Mouse (Mus musculus) C2C12 (cell line): Measurements from ENCODE around the gene Cacna1b.

Source experiments
- CEBPB ChIP-seq: IDR thresholded peaks from one replicate; pipeline ENCODE4 v1.6.1; 2011; ENCODE audit warnings: low read depth, mild to moderate bottlenecking, control low read depth, moderate library complexity
- CTCF ChIP-seq: IDR thresholded peaks from one replicate; pipeline ENCODE4 v1.5.1; 2011; ENCODE audit not compliant: control insufficient read depth, insufficient read depth, insufficient read length
- MAX ChIP-seq: IDR thresholded peaks from one replicate; pipeline ENCODE4 v1.6.1; 2011; ENCODE audit warnings: mild to moderate bottlenecking, control low read depth
- MYOG ChIP-seq: IDR thresholded peaks from one replicate; pipeline ENCODE4 v1.6.1; 2011; ENCODE audit not compliant: control insufficient read depth, insufficient read length; ENCODE audit errors: extremely low read depth
- USF1 ChIP-seq: IDR thresholded peaks from one replicate; pipeline ENCODE4 v1.6.1; 2011; ENCODE audit warnings: low read depth, mild to moderate bottlenecking, control low read depth, moderate library complexity

DNA sequence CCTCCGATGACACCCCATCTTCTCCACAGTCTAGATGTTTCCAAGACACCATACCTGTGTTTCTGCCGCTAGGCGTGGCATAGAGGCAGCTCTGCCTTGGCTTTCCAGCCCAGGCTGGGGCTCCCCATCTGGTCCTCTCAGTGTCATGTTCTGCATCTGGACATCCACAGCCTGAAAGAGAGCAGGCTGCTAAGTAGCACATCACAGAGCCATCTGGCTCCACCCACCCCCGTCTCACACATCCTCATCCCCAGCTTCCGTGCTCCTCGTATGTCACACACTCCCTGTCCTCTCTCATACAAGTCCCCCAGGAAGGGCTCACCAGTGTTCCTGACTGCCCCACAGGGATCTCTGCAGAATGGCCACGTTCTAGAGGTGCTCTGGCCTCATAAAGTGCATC is 153.2 kb downstream of the Cacna1b start:
- TF ChIP-seq CTCF: no peak
- TF ChIP-seq MAX: no peak
- no peak for TF ChIP-seq MYOG
- no peak for TF ChIP-seq CEBPB
- no peak for TF ChIP-seq USF1
